Mouse (Mus musculus) large intestine, adult 2 months (tissue): ENCODE measurements around the gene Ykt6. TPM values are rescaled to one million over a fixed set of nuclear protein-coding genes. Genes with fewer than 3 reads are reported as not detected.
A peak's percentile ranks its signal among the peaks of the same experiment; 100 is the strongest.

ENCODE experiments used
- DNase-seq: peaks from one replicate; pipeline ENCODE4 v3.0.0-alpha.2; 2012; ENCODE audit warnings: low read depth, low spot score
- WGBS: fragments of 180-500 bp; shearing (Covaris S2); methylation state at CpG from one replicate; pipeline ENCODE4 v1.1.7; 2018; 5-methylcytosine and 5-hydroxymethylcytosine counted together
- polyA plus RNA-seq: library from polyadenylated mRNA; depleted of rRNA; stranded (reverse); fragments of >200 nt; gene quantifications from 2 replicates; pipeline ENCODE4 v1.2.3, GENCODE M21; 2012

Gene Ykt6
- polyA plus RNA-seq, 1 experiment = 85.2 TPM

DNA sequence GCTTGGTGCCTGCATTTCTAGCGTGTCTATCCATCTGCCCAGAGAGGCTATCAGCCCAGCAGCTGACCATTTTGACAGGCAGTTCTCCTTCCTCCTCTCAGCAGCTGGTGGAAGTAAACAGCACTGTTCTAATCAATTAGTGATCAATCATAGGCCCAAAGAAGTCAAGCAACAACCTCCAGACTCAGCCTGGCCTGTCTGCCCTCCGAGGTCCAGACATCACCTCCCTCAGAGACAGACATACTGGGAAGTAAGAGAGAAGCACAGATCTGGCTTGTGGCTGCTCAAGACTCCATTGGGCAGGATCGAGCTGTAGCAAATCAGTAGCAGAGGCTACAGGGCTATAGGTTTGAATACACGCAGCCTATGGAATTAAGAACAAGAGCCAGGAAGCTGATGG is 7.7 kb upstream of the Ykt6 start:
- DNase-seq = no peak

DNA sequence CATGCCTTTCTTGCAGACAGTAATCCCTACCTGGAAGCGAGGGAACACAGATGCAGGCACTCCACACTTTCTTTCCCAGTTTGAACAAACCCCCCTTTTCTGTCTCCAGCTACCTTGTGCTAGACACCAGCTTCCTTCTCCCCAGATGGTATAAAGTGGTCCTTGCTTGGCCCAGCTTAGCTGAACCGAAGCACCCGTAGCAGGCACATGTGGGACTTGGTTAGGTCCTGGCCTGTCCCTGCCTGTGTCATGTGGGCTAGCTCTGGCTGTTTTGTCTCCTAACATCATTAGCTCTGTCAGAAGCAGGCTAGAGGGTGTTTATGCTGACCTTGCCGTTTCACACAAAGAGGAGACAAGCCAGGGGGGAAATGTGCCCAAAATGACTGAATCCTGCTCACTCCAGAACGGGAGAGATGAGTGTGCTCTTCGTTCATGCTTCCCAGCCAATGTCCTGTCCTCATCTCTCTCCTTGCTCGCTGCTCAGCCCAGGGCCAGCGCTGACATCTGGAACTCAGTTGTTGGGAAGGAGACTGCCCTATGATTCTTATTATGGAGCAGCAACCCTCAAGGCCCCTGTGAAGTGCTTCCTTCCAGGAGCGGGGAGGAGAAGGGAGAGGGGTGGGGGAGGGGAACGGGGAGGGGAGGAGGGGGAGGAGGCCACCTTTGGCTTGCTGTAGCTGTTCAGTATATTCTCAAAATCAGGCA is 6.8 kb upstream of the Ykt6 start:
- DNase-seq = no peak
- WGBS = 64% methylated on average over 10 of the region's 10 CpGs

More for the DNA sequence above, 7.7 kb upstream of the Ykt6 start:
- 67% methylated on average over 4 of the region's 4 CpGs for WGBS

DNA sequence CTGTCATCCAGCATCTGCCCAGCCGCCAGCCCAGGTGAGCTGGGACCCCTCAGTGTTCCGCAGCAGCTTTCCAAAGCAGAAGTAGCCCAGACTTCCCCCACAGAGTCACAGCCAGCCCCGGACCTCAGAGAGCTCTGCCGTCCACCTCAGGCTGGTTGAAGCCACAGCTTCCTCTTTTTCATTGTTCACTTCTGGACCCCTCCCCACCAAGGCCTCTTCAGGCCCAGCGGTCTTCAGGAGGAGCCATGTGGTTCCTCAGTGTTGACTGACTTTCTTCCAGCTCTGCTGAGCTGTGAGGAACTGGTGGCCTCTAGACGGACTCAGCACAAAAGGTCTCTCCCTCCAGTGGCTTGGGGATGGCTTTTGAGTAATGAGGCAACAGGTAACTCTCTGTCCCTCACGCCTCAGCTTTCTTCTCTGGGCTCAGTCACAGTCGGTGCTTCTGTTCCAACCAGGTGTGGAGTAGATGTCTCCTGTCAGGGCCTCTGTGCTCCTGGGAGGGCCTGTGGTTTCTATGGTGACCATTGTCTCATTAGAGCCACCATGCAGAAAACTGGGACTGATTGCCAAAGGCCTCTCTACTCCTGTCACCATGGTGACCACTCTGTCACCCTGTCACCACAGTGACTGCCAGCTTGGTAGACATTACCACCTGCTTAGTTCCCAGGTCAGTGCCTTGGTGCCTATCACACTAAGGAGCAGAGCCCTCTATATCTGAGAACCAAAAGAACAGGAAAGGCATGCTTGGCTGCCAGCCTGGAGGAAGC is 5.7 kb upstream of the Ykt6 start, which contains the start of gene Gck:
Gene Gck (minus strand): TSS at position 496 of the 767 bp plus-strand sequence.
- 74% methylated on average over 8 of the region's 8 CpGs for WGBS
- DNase-seq = no peak

- DNase-seq = no peak
- WGBS = 41% methylated on average over 5 of the region's 5 CpGs
These were observed 3.0 kb upstream of the Ykt6 start for GRCm38 (mm10) chr11:5952501-5952900.

DNA sequence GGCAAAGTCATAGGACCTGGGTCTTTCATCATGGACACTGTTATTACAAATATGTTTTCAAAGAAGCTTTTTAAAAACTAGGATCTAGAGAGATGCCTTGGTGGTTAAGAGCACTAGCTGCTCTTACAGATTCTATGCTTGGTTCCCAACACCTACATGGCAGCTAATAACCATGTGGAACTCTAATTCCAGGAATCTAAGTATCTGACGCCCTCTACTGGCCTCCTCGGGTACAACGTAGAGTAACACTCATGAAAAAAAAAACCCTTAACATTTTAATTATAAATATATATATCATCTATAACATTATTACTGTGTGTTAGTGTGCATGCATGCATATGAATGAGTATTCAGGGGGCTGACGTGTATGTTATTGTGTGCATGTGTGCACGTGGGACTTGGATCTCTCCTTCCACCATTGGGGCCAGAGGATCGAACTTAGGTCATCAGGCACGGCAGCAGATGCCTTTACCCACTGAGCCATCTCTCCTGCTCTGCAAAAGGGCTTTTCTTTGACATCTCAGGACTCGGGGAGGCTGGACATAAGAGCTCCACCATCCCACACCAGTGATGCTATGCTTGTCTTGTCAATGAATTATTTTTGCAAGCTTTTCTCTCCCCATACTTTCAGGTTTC is 2.2 kb upstream of the Ykt6 start:
- no peak for DNase-seq
- 45% methylated on average over 8 of the region's 8 CpGs for WGBS

DNA sequence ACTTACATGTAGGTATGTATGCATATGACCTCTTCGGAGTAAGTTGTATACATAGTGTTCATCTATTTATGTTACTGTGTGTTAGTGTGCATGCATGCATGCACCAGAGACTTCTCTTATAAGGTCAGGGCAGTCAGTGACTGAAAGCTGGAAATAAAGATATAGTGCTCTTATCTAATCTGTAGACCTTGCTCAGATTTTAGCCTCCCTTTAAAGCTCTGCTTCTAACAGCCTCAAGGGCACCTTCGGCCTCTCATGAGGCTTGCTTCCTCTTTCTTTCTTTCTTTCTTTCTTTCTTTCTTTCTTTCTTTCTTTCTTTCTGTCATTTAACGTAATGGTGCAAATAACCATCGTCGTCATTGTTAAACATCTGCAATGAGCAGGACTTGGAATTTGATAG is 1.1 kb upstream of the Ykt6 start:
- DNase-seq = no peak
- WGBS = 73% methylated on average over 5 of the region's 5 CpGs

GRCm38 (mm10) chr11:5954965-5955504 is 458 bp upstream of the Ykt6 start:
- peak; percentile 43 for DNase-seq
- 5% methylated on average over 7 of the region's 7 CpGs for WGBS

GRCm38 (mm10) chr11:5960051-5960450 is 4.6 kb downstream of the Ykt6 start:
- DNase-seq = no peak
- WGBS = 68% methylated on average over 2 of the region's 2 CpGs

DNA sequence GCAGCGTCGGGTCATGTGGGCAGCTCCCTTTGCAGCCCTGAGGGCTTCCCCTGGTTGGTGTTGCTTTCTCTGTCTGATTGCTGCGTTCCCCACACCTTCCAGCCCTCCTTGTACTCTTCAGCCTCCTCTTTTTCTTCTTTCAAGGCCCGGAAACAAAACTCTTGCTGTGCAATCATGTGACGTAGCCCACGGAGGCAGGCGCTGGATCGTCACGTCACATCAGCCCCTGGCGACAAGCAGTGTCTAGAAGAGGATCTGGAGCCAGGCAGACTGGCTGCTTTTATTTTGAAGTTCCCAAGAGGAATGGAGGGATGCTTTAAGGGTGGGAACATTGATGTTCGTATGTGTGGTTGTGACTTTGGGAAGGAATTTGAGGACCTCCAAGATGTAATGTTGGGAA is 10.4 kb downstream of the Ykt6 start:
- no peak for DNase-seq
- WGBS = 93% methylated on average over 11 of the region's 11 CpGs

GRCm38 (mm10) chr11:5966751-5967150 is 11.3 kb downstream of the Ykt6 start:
- 68% methylated on average over 3 of the region's 3 CpGs for WGBS

GRCm38 (mm10) chr11:5968223-5968622 is 12.7 kb downstream of the Ykt6 start:
- no peak for DNase-seq
- 86% methylated on average over 6 of the region's 6 CpGs for WGBS

More at GRCm38 (mm10) chr11:5966751-5967150, 11.3 kb downstream of the Ykt6 start:
- no peak for DNase-seq

DNA sequence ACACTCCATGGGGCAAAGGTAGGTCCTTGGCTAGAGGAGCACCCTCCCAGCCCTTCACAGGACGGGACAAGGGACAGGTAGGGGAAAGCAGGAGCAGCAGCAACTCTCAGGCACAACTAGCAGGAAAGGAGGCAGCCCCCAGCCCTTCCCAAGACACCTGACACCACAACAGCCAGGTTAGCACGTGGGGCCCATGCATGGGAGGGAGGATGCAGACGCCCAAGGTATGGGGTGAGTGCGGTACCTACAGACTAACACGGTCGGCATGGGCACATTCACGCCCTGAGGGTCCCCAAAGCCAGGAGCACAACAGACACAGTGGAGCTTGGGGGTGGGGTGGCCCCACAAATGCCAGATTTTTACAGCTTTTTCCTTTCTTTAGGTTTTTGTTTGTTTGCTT is 15.7 kb downstream of the Ykt6 start:
- WGBS = 74% methylated on average over 7 of the region's 7 CpGs
- DNase-seq = no peak

- no peak for DNase-seq
- 29% methylated on average over 7 of the region's 7 CpGs for WGBS
These were observed 17.7 kb downstream of the Ykt6 start for GRCm38 (mm10) chr11:5973151-5973550.

DNA sequence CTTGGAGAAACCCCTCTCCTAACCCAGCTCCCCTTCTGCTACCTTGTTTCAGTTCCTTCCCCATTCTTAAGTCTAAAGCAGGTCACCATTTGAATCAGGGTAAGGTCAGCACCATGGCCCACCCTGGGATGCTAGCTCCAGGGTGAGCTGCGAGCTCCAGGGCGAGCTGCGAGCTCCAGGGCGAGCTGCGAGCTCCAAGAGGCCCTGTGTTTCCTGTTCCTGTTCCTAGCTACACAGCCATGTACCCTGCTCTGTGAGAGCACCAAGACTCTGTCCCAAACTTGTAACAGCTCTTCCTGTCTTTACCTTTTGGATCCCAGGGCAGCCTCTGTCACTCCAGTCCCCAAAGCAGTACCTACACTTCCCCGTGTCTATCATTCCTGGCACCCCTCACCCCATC is 18.6 kb downstream of the Ykt6 start:
- no peak for DNase-seq
- WGBS = 77% methylated on average over 6 of the region's 6 CpGs

DNA sequence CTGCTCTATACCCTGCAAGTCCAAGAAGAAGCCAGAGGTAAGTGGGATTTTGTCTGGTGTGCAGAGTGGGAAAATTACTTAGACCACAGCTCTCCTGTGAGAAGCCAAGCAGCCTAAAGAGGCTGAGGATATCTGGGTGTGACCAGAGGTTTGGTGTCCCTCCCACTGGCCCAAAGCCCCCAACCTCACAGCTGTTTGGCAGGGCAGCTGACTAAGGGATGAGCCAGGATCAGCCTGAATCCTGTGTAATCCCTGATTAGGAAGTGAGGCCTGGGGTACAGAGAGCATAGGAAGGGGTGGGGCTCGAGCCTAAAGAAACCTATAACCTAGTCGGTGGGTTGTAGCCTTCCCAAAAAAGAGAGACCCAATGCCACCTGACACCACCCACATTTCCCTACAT is 19.6 kb downstream of the Ykt6 start:
- WGBS = 55% methylated on average over 2 of the region's 2 CpGs

DNA sequence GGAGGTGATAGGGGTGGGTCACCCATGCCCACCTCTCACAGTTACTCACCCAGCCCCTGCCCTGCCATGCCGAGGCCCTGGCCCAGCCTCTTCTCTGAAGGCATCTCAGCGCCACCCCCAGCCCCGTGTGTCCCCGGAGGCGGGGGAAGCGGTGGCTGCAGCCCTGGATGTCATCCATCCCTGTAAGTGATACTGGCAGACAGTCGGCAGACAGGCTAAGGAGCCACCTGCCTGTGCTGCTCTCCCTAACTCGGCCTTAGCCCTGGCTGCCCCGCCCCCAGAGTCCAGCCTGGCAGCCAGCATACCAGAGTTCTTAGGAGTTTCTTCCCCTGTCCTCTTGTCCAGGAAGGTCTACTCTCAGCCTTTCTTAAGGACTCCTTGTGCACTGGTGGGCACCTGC is 20.6 kb downstream of the Ykt6 start:
- no peak for DNase-seq
- WGBS = 26% methylated on average over 9 of the region's 9 CpGs

More for the DNA sequence above, 19.6 kb downstream of the Ykt6 start:
- no peak for DNase-seq

DNA sequence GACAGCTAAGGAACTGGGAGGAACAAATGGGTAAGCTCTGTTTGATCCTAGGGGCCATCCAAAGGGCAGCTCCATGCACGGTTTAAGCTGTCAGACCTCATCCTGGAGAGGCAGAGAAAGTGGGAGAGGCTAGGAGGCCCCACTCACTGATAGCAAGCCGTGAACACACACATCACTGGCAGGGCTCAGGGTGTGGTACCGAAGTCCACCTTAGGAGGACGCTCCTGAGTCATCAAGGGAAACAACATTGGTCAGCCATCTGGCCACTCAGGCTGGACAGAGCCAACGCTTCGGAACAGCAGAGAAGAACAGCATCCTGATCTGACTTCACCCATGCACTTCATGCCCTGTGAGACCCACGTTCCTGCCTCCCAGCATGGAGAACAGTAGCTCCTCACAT is 23.6 kb downstream of the Ykt6 start:
- no peak for DNase-seq
- WGBS = 74% methylated on average over 7 of the region's 7 CpGs

DNA sequence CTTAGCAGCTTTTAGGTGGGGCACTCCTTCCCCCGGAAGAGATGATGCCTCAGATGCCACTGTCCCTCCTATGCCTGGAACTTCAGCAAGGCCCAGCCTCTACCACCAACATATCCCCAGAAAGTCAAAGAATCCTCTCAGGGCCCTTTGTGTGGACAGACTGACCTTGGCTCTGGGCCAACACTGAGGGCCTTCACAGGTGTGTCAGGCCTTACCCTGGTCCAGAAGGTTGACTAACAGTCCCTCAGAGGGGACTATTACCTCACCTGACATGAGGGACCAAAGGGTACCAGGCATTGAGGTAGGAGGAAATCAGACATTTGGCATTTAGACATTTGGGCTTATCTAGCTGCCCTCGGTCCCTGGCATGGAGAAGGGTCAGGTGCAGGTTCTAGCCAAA is 24.6 kb downstream of the Ykt6 start:
- 61% methylated on average over 2 of the region's 2 CpGs for WGBS
- DNase-seq = no peak

DNA sequence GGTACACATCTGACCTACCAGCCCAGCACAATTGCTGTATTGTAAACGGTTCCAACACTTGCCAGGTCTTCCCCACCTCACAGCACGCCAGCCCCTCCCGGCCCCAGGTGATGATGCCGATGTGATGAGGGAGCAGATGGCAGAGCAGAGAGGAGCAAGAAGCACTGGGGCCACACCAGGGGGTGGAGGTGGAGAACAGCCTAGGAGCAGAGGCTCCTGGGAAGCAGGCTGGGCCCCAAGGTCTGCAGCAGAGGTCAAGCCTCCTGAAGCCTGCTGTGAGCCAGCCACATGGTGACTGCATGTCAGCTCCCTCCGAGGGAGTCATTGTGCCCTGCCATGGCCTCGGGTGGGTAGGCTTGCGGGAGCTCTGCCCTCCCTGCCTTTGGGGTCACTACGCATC is 25.1 kb downstream of the Ykt6 start:
- 61% methylated on average over 8 of the region's 8 CpGs for WGBS
- no peak for DNase-seq

DNA sequence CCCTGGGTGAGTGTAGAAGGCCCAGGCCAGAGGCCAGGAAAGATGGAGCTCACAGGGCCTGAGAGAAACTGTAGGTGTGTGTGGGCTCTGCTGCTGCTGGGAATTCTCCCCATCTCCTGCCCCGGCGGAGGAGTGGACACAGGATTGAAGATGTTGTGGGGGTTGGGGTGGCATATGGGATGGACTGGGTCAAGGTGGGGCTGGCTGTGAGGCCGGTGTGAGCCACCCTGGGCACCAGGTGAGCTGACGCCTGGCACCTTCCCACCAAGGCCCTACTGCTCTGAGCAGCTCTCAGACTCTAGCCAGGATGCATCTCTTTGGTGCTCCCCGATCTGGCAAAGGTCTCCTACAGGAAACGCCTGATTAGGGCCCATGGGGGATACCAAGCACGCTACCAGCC is 25.8 kb downstream of the Ykt6 start:
- no peak for DNase-seq
- WGBS = 87% methylated on average over 7 of the region's 7 CpGs
